Mouse (Mus musculus) ES-E14 (cell line): ENCODE results near the gene Mybbp1a. TPM values are rescaled to one million over a fixed set of nuclear protein-coding genes. Genes with fewer than 3 reads are reported as not detected.

Experiments used
- DNase-seq: peaks from one replicate; pipeline ENCODE4 v3.0.0-alpha.2; 2013; ENCODE audit warnings: low read depth, low spot score
- H3K27ac ChIP-seq: 2 replicates; pipeline ENCODE4 v1.5.1; 2012; ENCODE audit warnings: low read depth, mild to moderate bottlenecking, low read length, moderate library complexity, mixed read lengths; ENCODE audit not compliant: poor library complexity, insufficient read depth, severe bottlenecking
- H3K36me3 ChIP-seq: 2 replicates; pipeline ENCODE4 v1.6.1; 2012; ENCODE audit warnings: mild to moderate bottlenecking, low read length, moderate library complexity, mixed read lengths; ENCODE audit not compliant: control insufficient read depth, poor library complexity, insufficient read depth, severe bottlenecking
- H3K4me1 ChIP-seq, 2 experiments: fragments of 150-350 bp in 1 of 2; sonication (generic) in 1 of 2; 2 replicates each; pipeline ENCODE4 v1.6.1; 2012; ENCODE audit warnings: low read length in 2 of 2, mild to moderate bottlenecking in 1 of 2, mixed read lengths in 1 of 2; ENCODE audit not compliant: control insufficient read depth in 2 of 2, insufficient read depth in 2 of 2, poor library complexity in 1 of 2
- H3K4me3 ChIP-seq, 2 experiments: fragments of 150-350 bp in 1 of 2; sonication (generic) in 1 of 2; 2 replicates each; pipeline ENCODE4 v1.5.1; 2012; ENCODE audit warnings: low read length in 2 of 2, low read depth in 1 of 2, mild to moderate bottlenecking in 1 of 2, mixed read lengths in 1 of 2; ENCODE audit not compliant: insufficient read depth in 1 of 2, poor library complexity in 1 of 2, severe bottlenecking in 1 of 2
- H3K9ac ChIP-seq: 2 replicates; pipeline ENCODE4 v1.6.1; 2012; ENCODE audit warnings: low read depth, mild to moderate bottlenecking, low read length, mixed read lengths; ENCODE audit not compliant: poor library complexity, insufficient read depth, severe bottlenecking
- H3K9me3 ChIP-seq: fragments of 150-350 bp; sonication (generic); 2 replicates; pipeline ENCODE4 v1.6.1; 2012; ENCODE audit warnings: low read depth, mild to moderate bottlenecking, low read length; ENCODE audit not compliant: control insufficient read depth, insufficient read depth
- CHD2 ChIP-seq: IDR thresholded peaks from 2 replicates; pipeline ENCODE4 v1.6.1; 2014; ENCODE audit warnings: mild to moderate bottlenecking, low read depth, low read length, inconsistent platforms
- HCFC1 ChIP-seq: IDR thresholded peaks from 2 replicates; pipeline ENCODE4 v1.6.1; 2012; ENCODE audit warnings: low read length, inconsistent platforms, borderline replicate concordance; ENCODE audit not compliant: insufficient read depth
- MAFK ChIP-seq: IDR thresholded peaks from 2 replicates; pipeline ENCODE4 v1.6.1; 2014; ENCODE audit warnings: mild to moderate bottlenecking, low read depth, low read length, inconsistent platforms; ENCODE audit not compliant: insufficient read depth
- ZC3H11A ChIP-seq: IDR thresholded peaks from 2 replicates; pipeline ENCODE4 v1.6.1; 2012; ENCODE audit warnings: low read depth, mild to moderate bottlenecking, inconsistent platforms, low read length, borderline replicate concordance
- ZNF384 ChIP-seq: IDR thresholded peaks from 2 replicates; pipeline ENCODE4 v1.6.1; 2012; ENCODE audit warnings: low read depth, low read length, inconsistent platforms
- in situ Hi-C, 2 experiments: fragments of 600-800 bp; cut with MboI; formaldehyde crosslinking; loops; one replicate each; pipeline ENCODE4 v1.15.1; 2025; ENCODE audit warnings: low sequenced_read_pairs in 2 of 2, inconsistent platforms in 1 of 2; ENCODE audit not compliant: unreplicated experiment in 2 of 2
- total RNA-seq: library from RNA; depleted of rRNA; stranded (reverse); fragments of 300-350 nt; gene quantifications from 2 replicates; pipeline ENCODE4 v1.2.3, GENCODE M21; 2012

Gene Mybbp1a
- total RNA-seq, 1 experiment, result 278 TPM

- Histone ChIP-seq H3K36me3 (no peaks in the 10 kb centered on the region), H3K9me3 (no peaks in the 10 kb centered on the region), H3K9ac (no peak overlapping the region), H3K4me3 (no peak overlapping the region), H3K27ac (peak overlapping the region; percentile 55; the same call in 1 of the 2 replicates), H3K4me1 (peaks cover 8 to 33% of the 10 kb centered on the region in 2 experiments)
- in situ Hi-C loops, result no loop called here
- TF ChIP-seq HCFC1 (no peak), ZC3H11A (no peak), MAFK (no peak), CHD2 (no peak; the same call in 1 of the 2 replicates), ZNF384 (no peak)
- peak; percentile 92 for DNase-seq
Measured at GRCm38 (mm10) chr11:72420460-72421122, 20.6 kb upstream of the Mybbp1a start.

- H3K4me1 ChIP-seq, result peaks cover 8 to 31% of the 10 kb centered on the region in 2 experiments
- H3K4me3 ChIP-seq, result no peak overlapping the region
- TF ChIP-seq ZNF384 (peak; percentile 32; the same call in 1 of the 2 replicates), HCFC1 (no peak)
- H3K9ac ChIP-seq, result no peak overlapping the region
- H3K36me3 ChIP-seq, result no peaks in the 10 kb centered on the region
- no peak overlapping the region for H3K27ac ChIP-seq
- H3K9me3 ChIP-seq, result no peaks in the 10 kb centered on the region
- in situ Hi-C loops, result no loop called here
- DNase-seq, result no peak
Measured at GRCm38 (mm10) chr11:72421518-72422278, 19.5 kb upstream of the Mybbp1a start.

GRCm38 (mm10) chr11:72423686-72424085 lies 17.5 kb upstream of the Mybbp1a start:
- Histone ChIP-seq H3K27ac (no peak overlapping the region), H3K9me3 (no peaks in the 10 kb centered on the region), H3K9ac (no peak overlapping the region), H3K4me1 (peaks cover 8 to 16% of the 10 kb centered on the region in 2 experiments), H3K36me3 (no peaks in the 10 kb centered on the region), H3K4me3 (no peak overlapping the region)
- TF ChIP-seq HCFC1, result no peak
- no peak for TF ChIP-seq CHD2
- no peak for TF ChIP-seq ZNF384
- TF ChIP-seq ZC3H11A, result no peak
- TF ChIP-seq MAFK, result no peak
- DNase-seq, result no peak
- in situ Hi-C loops, result no loop called here

- no peak overlapping the region for H3K27ac ChIP-seq
- no peak for DNase-seq
- H3K9ac ChIP-seq, result no peak overlapping the region
- H3K36me3 ChIP-seq, result no peaks in the 10 kb centered on the region
- in situ Hi-C loops, result loop anchor here (5.0 to 25.0 kb wide), 2 partner anchors 73 to 213 kb away; partner anchors contain the start of genes 4933427D14Rik (in 1 of the 2), Gm43951 (in 1 of the 2), Med31 (in 1 of the 2) and Txndc17 (in 1 of the 2)
- no peaks in the 10 kb centered on the region for H3K9me3 ChIP-seq
- TF ChIP-seq ZNF384 (no peak), HCFC1 (no peak), ZC3H11A (no peak), MAFK (no peak), CHD2 (no peak)
- no peak overlapping the region for H3K4me3 ChIP-seq
- H3K4me1 ChIP-seq, result peaks cover 4 to 13% of the 10 kb centered on the region in 2 experiments
Measured at GRCm38 (mm10) chr11:72425201-72425600, 16.0 kb upstream of the Mybbp1a start.
